Mouse (Mus musculus): Measurements from ENCODE around the gene Gpr137.
A peak's percentile ranks its signal among the peaks of the same experiment; 100 is the strongest.

Gpr137 gene

GRCm38 (mm10) chr19:6941372-6942248 is 670 bp downstream of the Gpr137 start, which contains the start of gene Bad:
TSS of gene Bad (plus strand) at chr19:6941861.
- DNase-seq (ENCODE audit: low spot score in 2 of 2): peak; percentile 93 to 95

DNA sequence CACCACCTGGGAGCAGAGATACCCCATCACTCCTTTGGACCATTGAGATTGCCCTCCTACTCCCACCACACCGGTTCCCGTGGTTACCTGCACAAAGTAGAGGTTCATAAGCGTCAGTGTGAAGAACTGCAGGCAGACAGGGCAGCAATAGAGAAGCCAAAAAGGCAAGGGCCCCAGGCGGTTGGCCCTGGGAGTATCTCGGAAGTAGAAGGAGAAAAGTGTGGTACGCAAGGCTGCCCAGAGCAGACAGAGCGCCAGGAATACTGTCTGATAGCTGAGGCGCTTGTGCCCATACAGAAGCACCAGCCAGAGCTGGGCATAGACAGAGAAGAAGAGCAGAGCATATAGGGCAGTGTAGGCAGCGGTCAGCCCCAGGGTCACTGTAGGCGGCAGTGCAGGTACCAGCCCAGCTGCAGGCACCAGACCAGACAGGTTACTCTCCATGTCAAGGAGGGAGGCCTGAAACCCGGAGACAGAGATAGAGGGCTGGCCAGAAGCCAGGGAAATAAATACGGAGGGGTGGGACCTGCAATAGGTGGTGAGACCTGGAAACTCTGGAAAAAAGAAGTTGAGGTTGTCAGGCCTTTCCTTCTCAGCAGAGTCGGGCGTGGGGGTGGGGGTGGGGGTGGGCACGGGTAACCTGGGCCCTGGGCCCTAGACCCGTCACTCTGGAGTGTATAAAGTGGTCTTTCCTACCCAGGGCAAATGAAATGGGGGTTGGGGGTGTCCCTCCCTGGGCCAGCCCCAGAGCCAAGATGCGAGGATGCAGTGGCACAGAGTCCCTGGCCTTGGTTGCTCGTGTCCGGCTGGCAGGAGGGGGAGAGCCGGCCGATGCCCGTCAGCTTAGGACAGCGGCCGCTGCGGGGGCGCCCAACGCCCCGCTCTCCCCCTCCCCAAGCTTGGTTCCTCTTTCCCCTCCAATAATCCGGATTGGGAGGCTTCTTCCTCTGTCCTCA is 1.6 kb downstream of the Gpr137 start:
- DNase-seq (ENCODE audit: low spot score in 2 of 2): peak in 1 of 2 experiments; percentile 61

GRCm38 (mm10) chr19:6939106-6940002 is 2.9 kb downstream of the Gpr137 start:
- peak in 1 of 2 experiments; percentile 33 for DNase-seq (ENCODE audit: low spot score in 2 of 2)

- peak in 1 of 2 experiments; percentile 52 for DNase-seq (ENCODE audit: low spot score in 2 of 2)
Observed at GRCm38 (mm10) chr19:6937541-6938465, 4.5 kb downstream of the Gpr137 start.

GRCm38 (mm10) chr19:6936299-6936698 is 6.0 kb downstream of the Gpr137 start:
- peak in 1 of 2 experiments; percentile 39 for DNase-seq (ENCODE audit: low spot score in 2 of 2)

GRCm38 (mm10) chr19:6934195-6934977 is 7.9 kb downstream of the Gpr137 start, which contains the start of gene Kcnk4:
TSS of gene Kcnk4 (minus strand) at chr19:6934515.
- peak in 1 of 2 experiments; percentile 39 for DNase-seq (ENCODE audit: low spot score in 2 of 2)

- DNase-seq (ENCODE audit: low spot score in 2 of 2): peak; percentile 73 to 84
Observed at GRCm38 (mm10) chr19:6933436-6934194, 8.7 kb downstream of the Gpr137 start.

DNA sequence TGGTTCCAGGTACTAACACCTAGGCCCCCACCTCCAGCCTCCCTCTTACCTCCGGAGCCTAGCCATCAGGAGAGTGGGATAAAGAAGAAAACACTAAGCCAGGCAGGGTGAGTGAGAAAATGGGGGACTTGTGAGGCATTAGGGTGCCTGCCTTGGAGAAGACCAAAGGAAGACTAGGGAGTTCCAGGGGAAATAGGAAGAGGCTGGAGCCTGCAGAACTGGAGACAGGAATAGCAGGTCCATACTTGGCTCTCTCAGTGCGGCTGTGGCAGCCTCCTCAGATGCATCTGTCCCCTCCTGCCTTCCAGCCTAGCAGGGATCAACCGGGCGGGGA is 9.2 kb downstream of the Gpr137 start:
- peak in 1 of 2 experiments; percentile 49 for DNase-seq (ENCODE audit: low spot score in 2 of 2)

GRCm38 (mm10) chr19:6932018-6932417 is 10.3 kb downstream of the Gpr137 start:
- DNase-seq (ENCODE audit: low spot score in 2 of 2): no peak

DNA sequence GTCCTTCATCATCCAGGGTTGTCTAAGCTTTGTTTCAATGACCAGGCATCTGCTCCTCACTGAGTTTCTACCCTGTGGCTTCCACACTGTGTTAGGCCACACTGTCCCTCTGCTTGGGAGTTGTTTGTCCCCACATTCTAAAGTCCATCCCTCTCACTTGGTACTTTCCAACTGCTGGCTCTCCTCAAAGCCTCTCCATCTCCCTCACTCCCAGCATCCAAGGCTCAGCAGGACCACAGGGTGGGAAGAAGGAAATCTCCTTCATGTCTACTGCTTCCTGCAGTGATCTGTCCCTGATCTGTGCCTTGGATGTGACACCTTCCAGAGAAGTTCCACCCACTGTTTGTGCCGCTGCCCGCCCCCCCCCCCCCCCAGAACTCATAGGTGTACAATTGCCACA is 11.3 kb downstream of the Gpr137 start:
- DNase-seq (ENCODE audit: low spot score in 2 of 2): no peak

DNA sequence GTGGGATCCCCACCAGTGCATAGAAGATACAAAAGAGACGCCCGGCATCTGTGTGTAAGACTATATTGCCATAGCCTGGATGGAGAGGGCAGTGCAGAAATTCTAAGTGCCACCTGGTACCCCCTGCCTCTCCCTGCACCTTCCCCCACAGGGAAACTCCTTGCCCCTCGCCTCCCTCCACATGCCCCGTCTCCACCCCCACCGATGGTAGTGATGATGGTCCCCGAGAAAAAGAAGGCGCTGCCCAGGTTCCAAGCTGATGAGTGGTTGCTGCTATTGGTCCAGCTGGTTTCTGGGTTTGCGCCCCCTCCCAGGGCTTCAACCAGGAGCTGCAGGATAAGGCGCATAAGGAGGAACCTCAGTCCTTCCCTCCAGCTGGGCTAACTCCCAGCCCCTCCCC is 14.2 kb downstream of the Gpr137 start:
- DNase-seq (ENCODE audit: low spot score in 2 of 2): no peak

DNA sequence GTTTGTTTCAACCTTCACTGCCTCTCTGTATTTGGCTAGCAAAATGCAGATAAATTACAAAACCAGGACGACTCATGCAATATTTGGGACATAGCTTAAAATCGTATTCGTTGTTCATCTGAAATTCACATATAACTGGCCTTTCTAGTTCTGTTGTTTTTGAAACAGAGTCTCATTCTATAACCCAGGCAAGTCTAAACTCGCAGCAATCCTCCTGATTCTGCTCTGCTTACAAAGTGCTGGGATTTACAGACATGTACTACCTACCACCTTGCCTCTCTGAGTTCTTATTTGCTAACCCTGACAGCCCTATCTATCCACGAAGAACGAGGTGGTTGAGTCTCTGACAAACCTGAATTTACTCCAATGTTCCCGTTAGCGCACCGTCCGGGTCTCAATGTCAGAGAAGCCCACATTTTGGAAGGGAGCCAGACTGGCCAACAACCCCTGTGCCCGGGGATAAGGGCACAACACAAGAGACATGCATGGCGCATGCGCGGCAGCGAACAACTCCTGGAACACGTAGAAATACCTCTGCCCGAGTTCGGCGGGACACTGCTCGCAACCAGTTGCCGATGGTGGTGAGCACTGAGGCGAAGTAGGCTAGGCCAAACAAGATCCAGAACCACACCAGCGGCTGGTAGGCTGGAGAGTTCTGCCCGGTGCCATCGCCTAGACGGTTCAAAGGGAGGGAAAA is 15.6 kb downstream of the Gpr137 start:
- peak; percentile 36 to 45 for DNase-seq (ENCODE audit: low spot score in 2 of 2)

DNA sequence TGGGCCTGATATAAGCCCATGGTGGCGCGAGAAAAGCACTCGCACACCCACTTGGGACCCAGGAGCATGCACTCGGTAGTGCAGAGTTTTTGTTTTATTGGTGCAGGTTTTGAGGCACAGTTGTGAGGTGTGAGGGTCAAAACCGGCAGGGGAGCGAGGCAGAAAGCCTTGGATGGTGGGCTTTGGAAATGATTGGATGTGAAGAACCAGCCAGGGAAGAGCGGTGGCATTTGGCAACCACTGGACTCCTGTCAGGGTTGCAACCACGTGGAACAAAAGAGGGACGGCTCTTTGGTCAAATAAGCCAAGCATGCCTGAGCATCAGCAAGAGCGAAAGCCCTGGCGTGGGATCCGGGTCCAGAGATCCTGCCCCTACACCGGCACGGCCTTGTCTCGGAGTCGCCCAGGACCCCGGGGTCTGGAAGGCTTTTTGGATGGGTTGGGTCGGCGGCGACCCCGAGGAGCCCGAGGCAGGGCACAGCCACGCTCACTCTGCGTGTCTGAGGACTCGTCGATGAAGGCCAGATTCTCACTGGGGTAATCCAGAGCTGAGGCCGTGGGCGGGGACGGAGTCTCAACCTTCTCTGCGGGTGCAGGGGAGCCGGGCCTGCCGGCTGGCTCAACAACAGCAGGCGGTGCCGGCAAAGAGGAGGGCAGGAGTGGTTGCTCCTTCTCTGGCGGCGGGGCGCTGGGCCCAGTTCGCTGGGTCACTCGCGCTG is 16.5 kb downstream of the Gpr137 start:
- DNase-seq (ENCODE audit: low spot score in 2 of 2): no peak

DNA sequence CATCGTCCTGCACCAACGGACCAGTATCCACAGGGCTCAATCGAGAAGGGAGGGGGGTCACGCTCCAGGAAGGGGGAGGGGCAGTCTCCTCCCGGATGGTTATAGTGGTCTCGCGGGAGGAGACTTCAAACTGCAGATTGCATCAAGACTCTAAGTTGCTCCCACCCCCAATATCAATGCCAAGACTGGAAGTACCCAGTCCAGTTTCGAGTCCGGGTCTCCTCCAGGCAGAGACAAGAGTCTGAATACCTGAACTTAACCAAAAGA is 17.0 kb downstream of the Gpr137 start, which contains the start of gene Catsperz:
Gene Catsperz (minus strand): TSS at position 74 of the 267 bp plus-strand sequence.
- DNase-seq (ENCODE audit: low spot score in 2 of 2): no peak

DNA sequence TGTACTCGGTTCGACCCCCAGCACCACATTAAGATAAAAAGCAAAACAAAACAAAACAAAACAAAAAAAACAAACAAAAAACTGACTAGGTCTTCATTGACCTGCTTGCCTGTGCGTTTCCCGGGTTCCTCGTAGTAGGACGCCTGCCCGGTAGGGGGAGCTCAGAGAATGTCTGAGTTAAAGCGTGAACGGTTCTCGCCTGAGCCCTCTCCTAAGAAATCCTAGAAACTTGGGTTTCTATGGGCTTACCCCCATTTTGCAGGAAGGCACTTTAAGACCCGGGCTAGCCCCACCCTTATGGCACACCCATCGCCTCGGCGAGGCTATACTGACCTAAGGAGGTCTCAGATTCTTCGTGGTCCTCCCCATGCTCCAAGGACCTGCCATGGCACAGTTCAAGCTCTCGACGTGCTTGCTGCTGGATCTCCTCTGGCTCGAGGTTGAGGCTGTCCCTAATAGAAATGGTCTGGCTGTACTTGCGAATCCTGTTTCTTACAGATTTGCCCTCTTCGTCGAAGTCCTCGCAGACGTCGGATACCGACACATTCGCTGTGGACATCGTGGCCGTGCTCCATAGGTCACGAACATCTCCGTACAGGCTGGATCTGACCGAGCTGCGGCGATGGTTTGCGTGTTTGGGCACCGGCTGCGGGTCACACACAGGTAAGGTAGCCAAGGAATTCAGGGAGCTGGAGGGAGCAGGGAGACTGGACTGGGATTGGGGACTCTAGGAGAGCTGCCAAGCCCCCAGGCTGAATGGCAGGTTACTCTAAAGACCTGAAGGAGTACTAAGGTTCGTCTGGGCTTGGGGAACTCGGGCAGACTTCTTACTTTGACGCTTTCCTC is 17.6 kb downstream of the Gpr137 start:
- DNase-seq (ENCODE audit: low spot score in 2 of 2): peak; percentile 86 to 92

GRCm38 (mm10) chr19:6922901-6923735 is 19.2 kb downstream of the Gpr137 start:
- no peak for DNase-seq (ENCODE audit: low spot score in 2 of 2)
